Mouse (Mus musculus): ENCODE measurements around the gene Rbm48. TPM values are rescaled to one million over a fixed set of nuclear protein-coding genes. Genes with fewer than 3 reads are reported as not detected.
A peak's percentile ranks its signal among the peaks of the same experiment; 100 is the strongest.

Rbm48 gene
- total RNA-seq, 2 experiments from 2014 or later, result 8.0 to 11.6 TPM

GRCm38 (mm10) chr5:3551481-3551880, 44.9 kb downstream of the Rbm48 start:
- DNase-seq, result no peak

DNA sequence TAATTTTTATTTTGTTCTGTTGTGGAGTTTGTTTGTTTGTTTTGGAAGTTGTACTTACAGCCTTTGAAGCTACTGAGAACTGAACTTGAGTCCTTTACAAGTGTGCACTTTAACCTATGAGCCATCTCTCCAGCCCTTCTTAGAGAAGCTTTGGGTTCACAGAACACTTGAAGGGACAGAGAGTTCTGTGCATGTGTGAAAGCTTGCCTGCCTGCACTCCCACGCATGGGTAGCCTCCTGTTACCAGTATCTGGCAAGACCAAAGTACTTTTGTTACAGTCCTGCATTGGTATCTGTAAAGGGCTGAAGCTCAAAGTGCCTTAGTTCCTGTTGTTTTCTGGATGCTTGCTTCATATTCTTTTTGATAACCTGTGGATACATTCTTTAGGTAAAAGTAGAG, 50.2 kb downstream of the Rbm48 start:
- DNase-seq, result no peak

DNA sequence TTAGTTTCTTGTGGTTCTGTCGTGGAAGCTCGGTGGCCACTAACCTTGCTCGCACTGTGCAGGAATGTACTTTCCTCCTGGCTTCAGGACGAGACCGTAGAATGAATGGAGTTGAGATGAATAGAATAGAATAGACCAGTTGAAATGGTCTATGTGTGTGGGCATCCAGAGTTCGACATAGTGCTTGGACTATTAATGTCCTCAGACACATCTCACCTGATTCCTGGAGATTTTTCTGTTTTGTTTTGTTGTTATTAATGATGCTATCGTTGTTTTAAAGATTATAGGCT, 52.0 kb downstream of the Rbm48 start:
- no peak for DNase-seq

DNA sequence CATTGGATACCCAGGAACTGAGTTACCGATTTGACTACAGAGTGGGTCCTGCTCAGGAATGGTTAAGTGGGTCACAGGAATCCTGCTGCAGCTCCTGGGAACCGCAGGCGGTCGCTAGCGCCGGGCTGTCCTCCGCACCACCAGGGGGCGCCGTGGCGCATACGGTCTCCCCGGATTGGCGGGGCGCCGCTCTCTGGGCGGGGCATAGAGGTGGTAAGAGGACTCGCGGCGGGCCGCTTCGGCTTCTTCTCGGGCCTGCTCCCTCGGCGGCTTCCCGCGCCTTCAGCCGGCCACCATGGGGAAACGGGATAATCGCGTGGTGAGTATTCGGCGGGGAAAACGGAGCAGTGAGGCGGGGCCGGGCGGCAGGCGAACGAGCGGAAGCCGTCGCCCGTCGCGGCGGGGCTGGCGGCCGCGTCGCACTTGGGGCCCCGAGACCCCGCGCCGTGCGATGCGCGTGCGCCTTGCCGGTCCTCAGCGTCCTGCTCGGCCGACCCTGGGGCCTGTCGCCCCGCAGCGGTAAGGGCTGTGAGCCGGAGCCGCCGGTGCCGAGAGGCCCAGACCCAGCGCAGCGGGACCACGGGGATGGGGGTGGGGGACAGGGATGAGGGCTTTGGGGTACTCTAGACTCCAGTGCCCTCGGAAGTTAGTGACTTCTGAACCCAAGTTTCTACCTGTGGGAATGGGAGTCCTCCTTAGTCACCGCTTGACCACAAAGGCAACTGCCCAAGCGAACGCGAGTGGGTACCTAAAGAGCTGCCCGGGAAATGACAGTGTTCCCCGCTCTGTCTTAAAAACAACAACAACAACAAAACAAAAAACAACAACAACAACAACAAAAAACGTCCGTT, 52.5 kb downstream of the Rbm48 start, which contains the start of gene Fam133b:
Gene Fam133b (plus strand): TSS at position 205 of the 851 bp plus-strand sequence.
- DNase-seq, result peak; percentile 100

- no peak for DNase-seq
Observed at GRCm38 (mm10) chr5:3541871-3542270, 54.5 kb downstream of the Rbm48 start.

DNA sequence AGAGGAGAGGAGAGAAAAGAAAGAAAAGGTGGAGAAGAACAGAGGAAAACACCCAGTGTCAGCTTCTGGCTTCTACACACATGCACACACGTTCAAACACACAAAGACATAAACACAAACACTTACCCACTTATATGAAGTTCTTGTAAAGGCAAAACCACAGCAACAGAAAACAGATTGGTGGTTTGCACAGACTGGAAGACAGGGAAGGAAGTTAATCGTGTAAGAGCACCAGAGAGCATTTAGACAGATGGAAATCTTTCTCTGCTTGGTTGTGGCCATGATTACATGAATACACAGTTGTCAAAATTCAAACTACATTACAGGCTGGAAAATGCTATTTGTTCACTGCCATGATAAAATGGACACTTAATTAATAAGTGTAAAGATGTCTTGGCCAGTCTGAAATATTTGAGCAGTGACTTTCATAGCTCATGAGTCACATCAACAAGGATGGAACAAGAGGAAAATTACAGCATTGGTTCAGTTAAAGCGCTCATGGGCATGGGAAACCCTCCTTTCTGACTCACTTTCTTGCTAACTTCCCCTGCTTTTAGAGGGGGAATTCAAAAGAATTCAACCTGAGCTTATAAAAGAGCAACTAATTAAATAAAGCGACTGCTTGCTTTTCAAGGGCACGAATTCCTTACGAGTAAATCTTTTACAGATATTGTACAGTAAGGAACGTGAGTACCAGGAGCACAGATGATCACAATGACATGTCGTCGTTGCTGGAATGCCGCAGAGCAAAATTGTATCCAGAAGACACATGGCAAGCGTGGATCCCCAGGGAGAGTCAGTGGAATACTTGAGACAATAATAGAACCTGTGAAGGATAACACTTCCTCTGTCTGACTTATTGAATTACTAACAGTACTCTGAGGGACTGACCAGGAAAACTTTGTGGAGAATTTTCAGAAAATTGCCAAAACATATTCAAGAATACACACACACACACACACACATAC, 57.6 kb downstream of the Rbm48 start:
- DNase-seq, result no peak

GRCm38 (mm10) chr5:3536592-3537212, 59.7 kb downstream of the Rbm48 start:
- DNase-seq, result no peak

Other genes starting within 250 kb of the Rbm48 start
- 10 to 100 TPM; 25.3 to 34.4 TPM for gene Fam133b, start 52.8 kb downstream of the Rbm48 start, total RNA-seq (2021)
- 1 to 10 TPM; 2.2 to 4.9 TPM for gene 1700109H08Rik, start 25.0 kb downstream of the Rbm48 start, total RNA-seq (2021)
- 10 to 100 TPM; 17.5 to 30.2 TPM for gene Pex1, start 519 bp downstream of the Rbm48 start, total RNA-seq (2021)
- not detected for gene Tmbim7, start 54.6 kb upstream of the Rbm48 start, total RNA-seq (2021)
- 100 to 1,000 TPM; 121 to 123 TPM for gene Gatad1, start 60.6 kb upstream of the Rbm48 start, total RNA-seq (2021)
- 10 to 100 TPM; 47.8 to 53.0 TPM for gene Ankib1, start 206.3 kb upstream of the Rbm48 start, total RNA-seq (2021)
- 10 to 100 TPM; 34.0 to 44.6 TPM for gene Krit1, start 206.6 kb upstream of the Rbm48 start, total RNA-seq (2021)
- not detected for gene Lrrd1, start 248.6 kb upstream of the Rbm48 start, total RNA-seq (2021)

Measured in adrenal gland, postnatal 10 days (tissue).